Mouse (Mus musculus) CD4-positive helper T cell, adult 2 months (primary cell): ENCODE results near the gene Ptpa.
A peak's percentile ranks its signal among the peaks of the same experiment; 100 is the strongest.

ENCODE experiments used
- DNase-seq: peaks from one replicate; pipeline ENCODE4 v3.0.0-alpha.2; 2012; ENCODE audit warnings: low read depth, missing footprints, low spot score

Gene Ptpa

DNA sequence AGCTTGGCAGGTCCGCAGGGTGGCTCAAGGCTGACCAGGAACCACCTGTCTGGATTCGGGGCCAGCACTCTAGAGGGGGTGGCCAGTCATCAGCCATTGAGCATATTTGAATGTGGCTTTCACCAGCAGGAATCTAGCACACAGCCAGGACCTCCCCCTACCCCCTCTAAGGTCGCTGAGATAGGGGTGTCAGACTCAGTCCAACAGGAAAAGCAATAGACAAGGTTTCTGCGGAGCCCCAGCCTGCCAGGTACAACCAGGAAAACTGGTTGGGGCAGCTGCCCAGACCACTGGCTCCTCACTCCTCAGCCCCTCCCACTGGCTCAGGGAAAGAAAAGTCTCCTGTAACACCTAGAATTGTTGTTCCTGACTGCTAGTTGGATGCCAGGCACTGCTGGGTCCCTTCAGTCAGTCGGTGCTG, 47.5 kb downstream of the Ptpa start:
- DNase-seq: no peak

DNA sequence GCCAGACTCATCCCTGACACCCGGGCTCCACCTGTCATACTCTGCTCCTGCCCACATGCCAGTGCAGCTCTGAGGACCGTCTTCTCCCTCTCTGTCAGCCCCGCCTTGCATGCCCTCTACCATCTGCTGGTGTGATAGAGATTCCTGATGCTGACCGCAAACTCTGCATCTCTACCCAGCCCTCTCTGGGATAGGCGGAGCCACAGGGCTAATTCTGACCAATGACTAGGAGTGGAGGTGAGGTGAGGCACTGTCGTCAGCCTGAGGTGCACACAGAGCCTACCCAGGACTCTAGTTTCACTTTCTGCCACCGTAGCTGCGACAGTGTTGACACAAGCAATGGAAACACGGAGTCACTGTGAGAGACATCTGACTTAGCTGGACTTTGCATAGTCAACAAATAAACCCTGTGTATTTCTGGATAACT, 48.1 kb downstream of the Ptpa start:
- peak; percentile 96 for DNase-seq

DNA sequence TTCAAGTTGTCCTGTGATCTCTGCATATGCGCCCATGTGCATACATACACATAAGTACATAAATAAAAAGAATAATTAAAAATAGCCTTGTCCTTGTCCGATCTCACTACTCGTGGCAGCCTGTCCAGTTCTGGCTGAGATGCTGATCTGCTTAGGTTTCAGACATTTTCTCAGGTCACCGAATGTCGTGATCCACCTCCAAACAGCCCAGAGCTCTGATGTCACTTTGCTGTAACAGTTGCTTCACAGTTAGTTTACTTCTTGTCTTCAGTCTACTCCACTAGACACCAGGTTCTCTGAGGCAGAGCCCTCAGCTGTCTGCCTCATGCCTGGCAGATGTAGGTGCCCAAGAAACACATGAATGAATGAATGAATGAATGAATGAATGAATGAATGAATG, 48.6 kb downstream of the Ptpa start:
- peak; percentile 62 for DNase-seq

GRCm38 (mm10) chr2:30466787-30467186, 50.9 kb downstream of the Ptpa start:
- no peak for DNase-seq

- DNase-seq: no peak
These were observed 53.2 kb downstream of the Ptpa start for GRCm38 (mm10) chr2:30469009-30469408.

DNA sequence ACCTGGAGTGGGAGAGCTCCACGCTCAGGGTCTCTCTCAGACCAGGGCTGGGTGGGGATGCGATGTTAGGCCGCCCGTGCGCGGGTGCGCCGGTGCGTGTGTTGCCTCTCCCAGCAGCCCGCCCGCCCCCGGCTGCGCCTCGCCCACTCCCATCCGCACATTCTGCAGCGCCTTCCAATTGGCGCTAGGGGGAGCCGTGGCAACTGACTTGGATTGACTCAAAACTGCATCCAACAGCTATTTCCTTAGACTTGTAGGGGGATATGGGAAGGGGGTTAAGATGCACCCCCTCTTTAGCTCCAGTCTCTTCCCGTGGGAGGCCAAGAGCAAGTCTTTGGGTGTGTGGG, 53.9 kb downstream of the Ptpa start:
- peak; percentile 85 for DNase-seq

GRCm38 (mm10) chr2:30470143-30470946, 54.5 kb downstream of the Ptpa start:
- DNase-seq: peak; percentile 22

DNA sequence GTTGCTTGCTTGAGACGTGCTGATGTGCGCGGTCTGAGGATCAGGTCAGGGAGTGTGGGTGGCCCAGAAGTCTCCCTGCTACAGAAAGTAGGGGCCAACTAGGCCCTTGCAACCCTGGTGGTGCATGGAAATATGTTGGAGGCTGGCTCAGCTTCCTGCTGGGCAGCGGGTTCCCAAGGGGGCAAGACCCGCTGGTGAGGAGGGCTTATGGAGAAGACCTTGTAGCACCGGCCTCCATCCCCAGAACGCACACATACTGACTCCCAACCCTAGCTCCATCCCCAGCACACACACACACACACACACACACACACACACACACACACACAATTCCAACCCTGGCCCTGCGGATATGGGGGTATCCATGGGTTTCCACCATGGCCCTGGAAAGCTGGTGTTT, 55.2 kb downstream of the Ptpa start:
- no peak for DNase-seq

GRCm38 (mm10) chr2:30471795-30472720, 56.2 kb downstream of the Ptpa start:
- DNase-seq: peak; percentile 81

- peak; percentile 20 for DNase-seq
These were observed 57.0 kb downstream of the Ptpa start for GRCm38 (mm10) chr2:30472731-30473351.

GRCm38 (mm10) chr2:30473431-30474031, 57.7 kb downstream of the Ptpa start:
- peak; percentile 58 for DNase-seq

- peak; percentile 68 for DNase-seq
These were observed 58.2 kb downstream of the Ptpa start, which contains the start of gene Ier5l for GRCm38 (mm10) chr2:30474039-30474438. Ier5l (minus strand) TSS chr2:30474219.

GRCm38 (mm10) chr2:30474776-30475175, 58.9 kb downstream of the Ptpa start:
- DNase-seq: no peak

GRCm38 (mm10) chr2:30475457-30475856, 59.6 kb downstream of the Ptpa start:
- DNase-seq: no peak

- DNase-seq: no peak
These were observed 60.4 kb downstream of the Ptpa start for GRCm38 (mm10) chr2:30476241-30476640.

- no peak for DNase-seq
These were observed 62.7 kb downstream of the Ptpa start for GRCm38 (mm10) chr2:30478526-30478925.

GRCm38 (mm10) chr2:30487597-30487996, 71.8 kb downstream of the Ptpa start:
- DNase-seq: no peak

GRCm38 (mm10) chr2:30490384-30490783, 74.5 kb downstream of the Ptpa start:
- no peak for DNase-seq

GRCm38 (mm10) chr2:30495000-30495908, 79.4 kb downstream of the Ptpa start:
- DNase-seq: no peak
